Mouse (Mus musculus) MEL (cell line): ENCODE measurements around the gene Ano2.

Source experiments
- CTCF ChIP-seq, 3 experiments: IDR thresholded peaks in 2 of 3; conservative IDR thresholded peaks in 1 of 3; 2 replicates each; pipeline ENCODE4 v1.5.1; 2011 to 2012; ENCODE audit warnings: low read length in 3 of 3, low read depth in 2 of 3, mild to moderate bottlenecking in 2 of 3, improper control_type of control experiment in 1 of 3, inconsistent platforms in 1 of 3, mixed read lengths in 1 of 3, moderate library complexity in 1 of 3; ENCODE audit not compliant: control insufficient read depth in 1 of 3, insufficient read depth in 1 of 3, poor library complexity in 1 of 3, severe bottlenecking in 1 of 3
- E2F4 ChIP-seq: IDR thresholded peaks from 2 replicates; pipeline ENCODE4 v1.6.1; 2011; ENCODE audit warnings: low read depth, low read length, improper control_type of control experiment, borderline replicate concordance
- EP300 ChIP-seq, 2 experiments: IDR thresholded peaks; 2 replicates each; pipeline ENCODE4 v1.6.1; 2011; ENCODE audit warnings: improper control_type of control experiment in 2 of 2, low read length in 2 of 2, low read depth in 1 of 2, mild to moderate bottlenecking in 1 of 2
- GATA1 ChIP-seq: IDR thresholded peaks from 2 replicates; pipeline ENCODE4 v1.6.1; 2011; ENCODE audit warnings: low read depth, low read length, improper control_type of control experiment
- MAX ChIP-seq: IDR thresholded peaks from 2 replicates; pipeline ENCODE4 v1.6.1; 2011; ENCODE audit warnings: low read length, improper control_type of control experiment
- POLR2A ChIP-seq, 2 experiments: IDR thresholded peaks; 2 replicates each; pipeline ENCODE4 v1.6.1; 2011 to 2012; ENCODE audit warnings: low read length in 2 of 2, mild to moderate bottlenecking in 2 of 2, control low read depth in 1 of 2, improper control_type of control experiment in 1 of 2, low read depth in 1 of 2, moderate library complexity in 1 of 2; ENCODE audit not compliant: control insufficient read depth in 1 of 2, insufficient read depth in 1 of 2, poor library complexity in 1 of 2
- POLR2AphosphoS2 ChIP-seq: IDR thresholded peaks from 2 replicates; pipeline ENCODE4 v1.6.1; 2011; ENCODE audit warnings: low read length, improper control_type of control experiment
- POLR2AphosphoS5 ChIP-seq: IDR thresholded peaks from 2 replicates; pipeline ENCODE4 v1.6.1; 2012; ENCODE audit warnings: low read depth, borderline replicate concordance, mild to moderate bottlenecking, inconsistent platforms, low read length, moderate library complexity, mixed read lengths
- RCOR1 ChIP-seq: IDR thresholded peaks from 2 replicates; pipeline ENCODE4 v1.6.1; 2012; ENCODE audit warnings: low read depth, mild to moderate bottlenecking, inconsistent platforms, low read length, improper control_type of control experiment
- SIN3A ChIP-seq: IDR thresholded peaks from 2 replicates; pipeline ENCODE4 v1.6.1; 2012; ENCODE audit warnings: low read length, improper control_type of control experiment, inconsistent platforms
- ZC3H11A ChIP-seq: IDR thresholded peaks from 2 replicates; pipeline ENCODE4 v1.6.1; 2012; ENCODE audit warnings: low read depth, mild to moderate bottlenecking, inconsistent platforms, low read length, improper control_type of control experiment

- no peak for TF ChIP-seq EP300 (IDR thresholded peaks at IDR 0.05; ENCODE audit: low read depth in 1 of 2, low read length in 2 of 2)
- no peak for TF ChIP-seq SIN3A
- TF ChIP-seq E2F4: no peak
- TF ChIP-seq POLR2AphosphoS5: no peak
- no peak for TF ChIP-seq GATA1
- no peak for TF ChIP-seq CTCF (IDR thresholded peaks at IDR 0.05 in 2 of 3, conservative IDR thresholded peaks at IDR 0.05 in 1 of 3; ENCODE audit: control insufficient read depth in 1 of 3, insufficient read depth in 1 of 3, low read depth in 2 of 3, low read length in 3 of 3, poor library complexity in 1 of 3, severe bottlenecking in 1 of 3)
- no peak for TF ChIP-seq MAX
- TF ChIP-seq RCOR1: no peak
- no peak for TF ChIP-seq POLR2AphosphoS2
- no peak for TF ChIP-seq POLR2A (IDR thresholded peaks at IDR 0.05; ENCODE audit: control insufficient read depth in 1 of 2, insufficient read depth in 1 of 2, low read depth in 1 of 2, low read length in 2 of 2, poor library complexity in 1 of 2)
- TF ChIP-seq ZC3H11A: no peak
Observed at GRCm38 (mm10) chr6:125680613-125681012, 9.6 kb upstream of the Ano2 start.
